Mouse (Mus musculus) MEL (cell line): ENCODE data around the gene Osbp. TPM values are rescaled to one million over a fixed set of nuclear protein-coding genes. Genes with fewer than 3 reads are reported as not detected.

ENCODE experiments used
- DNase-seq: peaks from one replicate; pipeline ENCODE4 v3.0.0; 2011; ENCODE audit warnings: low read depth, low spot score
- H3K27ac ChIP-seq: 2 replicates; pipeline ENCODE4 v1.5.1; 2012; ENCODE audit warnings: low read depth, mild to moderate bottlenecking, control low read depth, low read length, moderate library complexity; ENCODE audit not compliant: control insufficient read depth
- H3K27me3 ChIP-seq, 2 experiments: fragments of 150-350 bp in 1 of 2; sonication (generic) in 1 of 2; 2 replicates each; pipeline ENCODE4 v1.6.1; 2012; ENCODE audit warnings: low read length in 2 of 2, mild to moderate bottlenecking in 2 of 2, improper control_type of control experiment in 1 of 2, moderate library complexity in 1 of 2; ENCODE audit not compliant: insufficient read depth in 2 of 2, control insufficient read depth in 1 of 2
- H3K36me3 ChIP-seq, 2 experiments: 2 replicates each; pipeline ENCODE4 v1.6.1; 2012 to 2014; ENCODE audit warnings: low read length in 2 of 2, improper control_type of control experiment in 1 of 2, inconsistent platforms in 1 of 2, mild to moderate bottlenecking in 1 of 2; ENCODE audit not compliant: insufficient read depth in 2 of 2, control insufficient read depth in 1 of 2
- H3K4me1 ChIP-seq, 2 experiments: fragments of 150-350 bp in 1 of 2; sonication (generic) in 1 of 2; 2 replicates each; pipeline ENCODE4 v1.6.1; 2012; ENCODE audit warnings: low read length in 2 of 2, improper control_type of control experiment in 1 of 2, mild to moderate bottlenecking in 1 of 2; ENCODE audit not compliant: insufficient read depth in 2 of 2, control insufficient read depth in 1 of 2
- H3K4me3 ChIP-seq, 2 experiments: fragments of 150-350 bp in 1 of 2; sonication (generic) in 1 of 2; 2 replicates each; pipeline ENCODE4 v1.5.1; 2012; ENCODE audit warnings: low read depth in 2 of 2, low read length in 2 of 2, mild to moderate bottlenecking in 2 of 2, moderate library complexity in 2 of 2, control low read depth in 1 of 2, improper control_type of control experiment in 1 of 2; ENCODE audit not compliant: control insufficient read depth in 1 of 2, insufficient read depth in 1 of 2
- H3K79me2 ChIP-seq: 2 replicates; pipeline ENCODE4 v1.6.1; 2012; ENCODE audit warnings: mild to moderate bottlenecking, low read length, moderate library complexity; ENCODE audit not compliant: control insufficient read depth, poor library complexity, insufficient read depth
- H3K9ac ChIP-seq: 2 replicates; pipeline ENCODE4 v1.6.1; 2012; ENCODE audit warnings: low read depth, mild to moderate bottlenecking, control low read depth, low read length, moderate library complexity; ENCODE audit not compliant: control insufficient read depth, poor library complexity, severe bottlenecking
- H3K9me3 ChIP-seq: fragments of 150-350 bp; sonication (generic); replicated peaks from 2 replicates; pipeline ENCODE4 v1.6.1; 2012; ENCODE audit warnings: mild to moderate bottlenecking, low read length, improper control_type of control experiment, moderate library complexity; ENCODE audit not compliant: insufficient read depth
- BHLHE40 ChIP-seq: IDR thresholded peaks from 2 replicates; pipeline ENCODE4 v1.6.1; 2012; ENCODE audit warnings: low read depth, mild to moderate bottlenecking, inconsistent platforms, low read length, improper control_type of control experiment, borderline replicate concordance
- CHD1 ChIP-seq: IDR thresholded peaks from 2 replicates; pipeline ENCODE4 v1.6.1; 2012; ENCODE audit warnings: low read depth, mild to moderate bottlenecking, inconsistent platforms, low read length, improper control_type of control experiment
- CHD2 ChIP-seq: IDR thresholded peaks from 2 replicates; pipeline ENCODE4 v1.6.1; 2011; ENCODE audit warnings: low read length, improper control_type of control experiment
- CTCF ChIP-seq, 3 experiments: IDR thresholded peaks in 2 of 3; conservative IDR thresholded peaks in 1 of 3; 2 replicates each; pipeline ENCODE4 v1.5.1; 2011 to 2012; ENCODE audit warnings: low read length in 3 of 3, low read depth in 2 of 3, mild to moderate bottlenecking in 2 of 3, improper control_type of control experiment in 1 of 3, inconsistent platforms in 1 of 3, mixed read lengths in 1 of 3, moderate library complexity in 1 of 3; ENCODE audit not compliant: control insufficient read depth in 1 of 3, insufficient read depth in 1 of 3, poor library complexity in 1 of 3, severe bottlenecking in 1 of 3
- EP300 ChIP-seq, 2 experiments: IDR thresholded peaks; 2 replicates each; pipeline ENCODE4 v1.6.1; 2011; ENCODE audit warnings: improper control_type of control experiment in 2 of 2, low read length in 2 of 2, low read depth in 1 of 2, mild to moderate bottlenecking in 1 of 2
- ETS1 ChIP-seq: IDR thresholded peaks from 2 replicates; pipeline ENCODE4 v1.6.1; 2012; ENCODE audit warnings: low read depth, mild to moderate bottlenecking, inconsistent platforms, low read length, improper control_type of control experiment, moderate library complexity
- GATA1 ChIP-seq: IDR thresholded peaks from 2 replicates; pipeline ENCODE4 v1.6.1; 2011; ENCODE audit warnings: low read depth, low read length, improper control_type of control experiment
- HCFC1 ChIP-seq: IDR thresholded peaks from 2 replicates; pipeline ENCODE4 v1.6.1; 2012; ENCODE audit warnings: low read depth, mild to moderate bottlenecking, inconsistent platforms, low read length, improper control_type of control experiment, moderate library complexity
- JUND ChIP-seq: IDR thresholded peaks from 2 replicates; pipeline ENCODE4 v1.6.1; 2011; ENCODE audit warnings: low read depth, mild to moderate bottlenecking, improper control_type of control experiment, low read length
- KAT2A ChIP-seq: conservative IDR thresholded peaks from 2 replicates; pipeline ENCODE4 v1.6.1; 2012; ENCODE audit warnings: low read depth, low read length, improper control_type of control experiment, inconsistent platforms
- MAZ ChIP-seq: IDR thresholded peaks from 2 replicates; pipeline ENCODE4 v1.6.1; 2012; ENCODE audit warnings: low read depth, mild to moderate bottlenecking, inconsistent platforms, low read length, improper control_type of control experiment
- MEF2A ChIP-seq: IDR thresholded peaks from 2 replicates; pipeline ENCODE4 v1.6.1; 2014; ENCODE audit warnings: low read depth, mild to moderate bottlenecking, inconsistent platforms, low read length, improper control_type of control experiment; ENCODE audit not compliant: poor library complexity, insufficient replicate concordance, severe bottlenecking; ENCODE audit errors: extremely low read depth
- MXI1 ChIP-seq: IDR thresholded peaks from 2 replicates; pipeline ENCODE4 v1.6.1; 2011; ENCODE audit warnings: mild to moderate bottlenecking, low read depth, low read length, improper control_type of control experiment
- MYB ChIP-seq: IDR thresholded peaks from 2 replicates; pipeline ENCODE4 v1.6.1; 2011; ENCODE audit warnings: mild to moderate bottlenecking, low read depth, low read length, improper control_type of control experiment
- MYC ChIP-seq: IDR thresholded peaks from 2 replicates; pipeline ENCODE4 v1.6.1; 2011; ENCODE audit warnings: low read depth, mild to moderate bottlenecking, low read length, improper control_type of control experiment, moderate library complexity
- NELFE ChIP-seq: IDR thresholded peaks from 2 replicates; pipeline ENCODE4 v1.6.1; 2011; ENCODE audit warnings: low read depth, low read length, improper control_type of control experiment
- POLR2A ChIP-seq, 2 experiments: IDR thresholded peaks; 2 replicates each; pipeline ENCODE4 v1.6.1; 2011 to 2012; ENCODE audit warnings: low read length in 2 of 2, mild to moderate bottlenecking in 2 of 2, control low read depth in 1 of 2, improper control_type of control experiment in 1 of 2, low read depth in 1 of 2, moderate library complexity in 1 of 2; ENCODE audit not compliant: control insufficient read depth in 1 of 2, insufficient read depth in 1 of 2, poor library complexity in 1 of 2
- RAD21 ChIP-seq: IDR thresholded peaks from 2 replicates; pipeline ENCODE4 v1.6.1; 2011; ENCODE audit warnings: mild to moderate bottlenecking, low read depth, low read length, improper control_type of control experiment
- RCOR1 ChIP-seq: IDR thresholded peaks from 2 replicates; pipeline ENCODE4 v1.6.1; 2012; ENCODE audit warnings: low read depth, mild to moderate bottlenecking, inconsistent platforms, low read length, improper control_type of control experiment
- SIN3A ChIP-seq: IDR thresholded peaks from 2 replicates; pipeline ENCODE4 v1.6.1; 2012; ENCODE audit warnings: low read length, improper control_type of control experiment, inconsistent platforms
- ZC3H11A ChIP-seq: IDR thresholded peaks from 2 replicates; pipeline ENCODE4 v1.6.1; 2012; ENCODE audit warnings: low read depth, mild to moderate bottlenecking, inconsistent platforms, low read length, improper control_type of control experiment
- ZKSCAN1 ChIP-seq: IDR thresholded peaks from 2 replicates; pipeline ENCODE4 v1.6.1; 2012; ENCODE audit warnings: low read depth, mild to moderate bottlenecking, inconsistent platforms, low read length, improper control_type of control experiment, moderate library complexity
- ZNF384 ChIP-seq: IDR thresholded peaks from 2 replicates; pipeline ENCODE4 v1.6.1; 2012; ENCODE audit warnings: low read depth, mild to moderate bottlenecking, inconsistent platforms, low read length, improper control_type of control experiment
- polyA plus RNA-seq, 2 experiments: library from polyadenylated mRNA; stranded (reverse) in 1 of 2; unstranded in 1 of 2; fragments of >175 nt in 1 of 2; fragments of >200 nt in 1 of 2; gene quantifications; 2 replicates each; pipeline versions ENCODE4 v1.2.1 to v1.2.4; 2012; ENCODE audit warnings: low replicate concordance in 2 of 2, low read depth in 1 of 2; ENCODE audit not compliant: insufficient read length in 2 of 2, insufficient read depth in 1 of 2, missing spikeins in 1 of 2
- total RNA-seq: library from RNA; depleted of rRNA; stranded (reverse); fragments of 300-350 nt; gene quantifications from 2 replicates; pipeline ENCODE4 v1.2.3, GENCODE M21; 2012

The Osbp gene
- total and polyA plus RNA-seq, 3 experiments = 16.5 to 64.6 (median 38.8) TPM

DNA sequence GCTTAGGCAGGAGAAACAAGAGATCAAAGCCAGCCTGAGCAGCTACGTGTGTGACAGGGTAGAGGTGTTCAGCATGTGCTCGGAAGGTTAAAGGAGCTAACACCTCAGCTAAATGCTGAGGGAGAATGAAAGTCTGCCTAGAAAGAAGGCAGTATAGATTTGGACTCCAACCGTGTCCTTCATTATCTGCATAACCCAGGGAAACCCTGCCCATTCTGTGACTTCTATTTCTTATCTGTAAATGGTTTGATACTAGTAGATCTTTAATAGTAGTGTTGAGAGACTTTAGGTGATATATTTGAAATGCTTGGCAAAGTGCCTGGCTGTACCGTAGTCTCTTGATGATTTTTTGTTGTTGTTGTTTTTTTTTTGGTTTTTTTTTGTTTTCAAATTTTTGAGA, 9.9 kb downstream of the Osbp start:
- no peak overlapping the region for H3K27ac ChIP-seq
- H3K9me3 ChIP-seq = no peaks in the 10 kb centered on the region
- no peak overlapping the region for H3K4me3 ChIP-seq
- H3K4me1 ChIP-seq = peaks cover 5 to 8% of the 10 kb centered on the region in 2 experiments; a peak in 3 of 4 replicates
- no peak overlapping the region for H3K9ac ChIP-seq
- peaks cover 4 to 25% of the 10 kb centered on the region in 2 experiments; a peak in 3 of 4 replicates for H3K36me3 ChIP-seq
- no peak for TF ChIP-seq BHLHE40
- TF ChIP-seq MAZ = no peak
- TF ChIP-seq CHD1 = no peak
- TF ChIP-seq RCOR1 = peak; percentile 20; the same call in 1 of the 2 replicates
- TF ChIP-seq MEF2A = no peak
- TF ChIP-seq EP300 (IDR thresholded peaks at IDR 0.05; ENCODE audit: low read depth in 1 of 2, low read length in 2 of 2) = 0 out of 4 replicates have a peak, but pooled peaks have one; percentile 17 to 21
- TF ChIP-seq CTCF (IDR thresholded peaks at IDR 0.05 in 2 of 3, conservative IDR thresholded peaks at IDR 0.05 in 1 of 3; ENCODE audit: control insufficient read depth in 1 of 3, insufficient read depth in 1 of 3, low read depth in 2 of 3, low read length in 3 of 3, poor library complexity in 1 of 3, severe bottlenecking in 1 of 3) = no peak
- H3K79me2 ChIP-seq = no peaks in the 10 kb centered on the region
- H3K27me3 ChIP-seq = no peaks in the 10 kb centered on the region
- DNase-seq = peak; percentile 23

DNA sequence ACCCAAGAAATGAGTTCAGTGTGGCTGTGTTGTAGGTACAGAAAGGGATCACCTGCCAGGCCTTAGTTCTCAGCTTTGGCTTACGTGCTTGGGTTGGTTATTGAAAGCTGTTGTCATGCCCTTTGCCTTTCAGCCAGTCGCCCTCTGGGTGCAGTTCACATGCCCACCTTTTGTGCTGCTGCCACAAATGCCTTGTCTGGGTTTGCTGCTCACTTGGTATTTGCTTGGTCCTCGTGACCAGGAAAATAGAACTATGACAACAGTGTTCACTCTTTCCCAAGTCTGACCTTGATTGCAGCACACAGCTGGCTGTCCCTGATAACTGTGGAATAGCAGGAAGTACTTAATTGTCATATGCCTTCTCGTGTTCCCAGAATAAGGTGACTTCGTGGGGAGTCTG, 11.6 kb downstream of the Osbp start:
- Histone ChIP-seq H3K4me3 (no peak overlapping the region), H3K4me1 (peaks cover 5 to 8% of the 10 kb centered on the region in 2 experiments; a peak in 3 of 4 replicates), H3K9me3 (no peaks in the 10 kb centered on the region), H3K36me3 (peaks cover 4 to 23% of the 10 kb centered on the region in 2 experiments; a peak in 3 of 4 replicates), H3K27me3 (no peaks in the 10 kb centered on the region), H3K9ac (no peak overlapping the region), H3K27ac (no peak overlapping the region), H3K79me2 (no peaks in the 10 kb centered on the region)
- no peak for DNase-seq
- TF ChIP-seq CHD1 (no peak), POLR2A (IDR thresholded peaks at IDR 0.05; ENCODE audit: control insufficient read depth in 1 of 2, insufficient read depth in 1 of 2, low read depth in 1 of 2, low read length in 2 of 2, poor library complexity in 1 of 2) (no peak), MYB (no peak), GATA1 (no peak), CTCF (IDR thresholded peaks at IDR 0.05 in 2 of 3, conservative IDR thresholded peaks at IDR 0.05 in 1 of 3; ENCODE audit: control insufficient read depth in 1 of 3, insufficient read depth in 1 of 3, low read depth in 2 of 3, low read length in 3 of 3, poor library complexity in 1 of 3, severe bottlenecking in 1 of 3) (no peak), ETS1 (no peak), EP300 (IDR thresholded peaks at IDR 0.05; ENCODE audit: low read depth in 1 of 2, low read length in 2 of 2) (no peak), KAT2A (no peak)

DNA sequence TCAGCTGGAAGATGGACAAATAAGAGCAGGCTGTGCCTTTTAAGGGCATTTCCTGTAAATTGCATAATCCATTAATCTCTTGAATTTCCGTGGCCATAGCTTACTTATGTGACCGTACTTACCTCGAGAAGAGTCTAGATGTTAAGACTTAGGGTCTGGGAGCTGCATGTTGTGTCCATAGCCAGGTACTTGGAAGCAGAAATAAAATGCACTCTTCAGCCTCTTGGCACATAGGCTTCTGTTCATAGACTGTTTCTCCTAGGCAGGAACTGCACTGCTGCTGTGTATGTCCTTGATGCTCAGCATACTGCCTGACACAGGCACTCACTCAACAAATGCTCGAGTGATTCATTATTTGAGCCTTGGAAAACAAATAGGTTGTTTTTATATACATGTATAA, 14.7 kb downstream of the Osbp start:
- Histone ChIP-seq H3K4me1 (peaks cover 2% of the 10 kb centered on the region in 2 experiments; a peak in 3 of 4 replicates), H3K79me2 (no peaks in the 10 kb centered on the region), H3K9ac (no peak overlapping the region), H3K27me3 (no peaks in the 10 kb centered on the region), H3K36me3 (peaks cover 0 to 27% of the 10 kb centered on the region in 2 experiments; a peak in 3 of 4 replicates), H3K9me3 (no peaks in the 10 kb centered on the region), H3K27ac (no peak overlapping the region), H3K4me3 (no peak overlapping the region)
- TF ChIP-seq ZC3H11A = no peak
- no peak for TF ChIP-seq JUND
- TF ChIP-seq HCFC1 = no peak
- no peak for TF ChIP-seq CTCF (IDR thresholded peaks at IDR 0.05 in 2 of 3, conservative IDR thresholded peaks at IDR 0.05 in 1 of 3; ENCODE audit: control insufficient read depth in 1 of 3, insufficient read depth in 1 of 3, low read depth in 2 of 3, low read length in 3 of 3, poor library complexity in 1 of 3, severe bottlenecking in 1 of 3)
- no peak for TF ChIP-seq NELFE
- TF ChIP-seq GATA1 = no peak
- no peak for TF ChIP-seq ETS1
- TF ChIP-seq ZNF384 = no peak
- no peak for TF ChIP-seq MYB
- no peak for TF ChIP-seq MYC
- TF ChIP-seq CHD2 = no peak
- no peak for TF ChIP-seq RAD21
- no peak for TF ChIP-seq EP300 (IDR thresholded peaks at IDR 0.05; ENCODE audit: low read depth in 1 of 2, low read length in 2 of 2)
- no peak for TF ChIP-seq SIN3A
- no peak for TF ChIP-seq ZKSCAN1
- TF ChIP-seq MXI1 = no peak
- DNase-seq = no peak
